Mouse (Mus musculus) cerebellum, adult 2 months (tissue): ENCODE data around the gene Ttc30a2.

Experiments used
- CTCF ChIP-seq: fragments of 200-500 bp; IDR thresholded peaks from 2 replicates; pipeline ENCODE4 v1.5.1; 2011; ENCODE audit warnings: low read depth, mild to moderate bottlenecking, control low read depth, low read length, moderate library complexity, borderline replicate concordance; ENCODE audit not compliant: insufficient read depth
- POLR2A ChIP-seq: fragments of 200-500 bp; IDR thresholded peaks from 2 replicates; pipeline ENCODE4 v1.6.1; 2011; ENCODE audit warnings: low read length, control low read depth, borderline replicate concordance; ENCODE audit not compliant: insufficient read depth

DNA sequence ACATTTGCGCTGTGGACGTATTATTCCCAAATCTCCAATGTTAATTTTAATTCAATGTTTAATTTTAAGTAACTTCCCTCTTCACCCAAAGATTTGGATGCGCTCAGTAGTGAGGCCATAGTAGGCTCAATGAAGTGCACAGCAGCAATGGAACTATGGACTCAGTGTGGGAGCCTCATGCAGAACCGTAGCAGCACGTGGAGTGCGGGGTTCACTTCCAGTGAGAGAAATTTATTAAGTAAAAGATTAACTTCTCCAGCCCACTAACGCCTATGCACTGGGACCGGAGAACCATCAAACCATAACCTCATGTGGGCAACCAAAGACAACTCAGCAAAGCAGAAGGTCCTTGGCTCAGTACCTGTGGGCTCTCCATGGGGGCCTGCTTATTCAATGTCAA lies 38.2 kb upstream of the Ttc30a2 start:
- no peak for TF ChIP-seq CTCF
- TF ChIP-seq POLR2A = no peak
